Mouse (Mus musculus): ENCODE data around the gene Ncstn.

Gene Ncstn

GRCm38 (mm10) chr1:172071556-172071955 lies 11.0 kb downstream of the Ncstn start:
- DNase-seq = no peak

GRCm38 (mm10) chr1:172070227-172070626 lies 12.4 kb downstream of the Ncstn start:
- no peak for DNase-seq

GRCm38 (mm10) chr1:172064613-172065141 lies 17.9 kb downstream of the Ncstn start:
- DNase-seq = peak; percentile 46

GRCm38 (mm10) chr1:172063291-172064023 lies 19.1 kb downstream of the Ncstn start:
- no peak for DNase-seq

- no peak for DNase-seq
Measured at GRCm38 (mm10) chr1:172062101-172062500, 20.5 kb downstream of the Ncstn start.

GRCm38 (mm10) chr1:172061217-172061616 lies 21.4 kb downstream of the Ncstn start:
- DNase-seq = no peak

GRCm38 (mm10) chr1:172060659-172061058 lies 21.9 kb downstream of the Ncstn start:
- DNase-seq = no peak

GRCm38 (mm10) chr1:172058874-172059273 lies 23.7 kb downstream of the Ncstn start:
- no peak for DNase-seq

- DNase-seq = no peak
Measured at GRCm38 (mm10) chr1:172058321-172058720, 24.3 kb downstream of the Ncstn start.

GRCm38 (mm10) chr1:172057491-172057921 lies 25.1 kb downstream of the Ncstn start, which contains the start of gene Nhlh1:
Nhlh1 (minus strand) TSS chr1:172057573.
- DNase-seq = no peak

- peak; percentile 71 for DNase-seq
Measured at GRCm38 (mm10) chr1:172056251-172056650, 26.3 kb downstream of the Ncstn start.

GRCm38 (mm10) chr1:172053541-172054440 lies 28.8 kb downstream of the Ncstn start:
- no peak for DNase-seq

GRCm38 (mm10) chr1:172052766-172053279 lies 29.8 kb downstream of the Ncstn start:
- DNase-seq = no peak

GRCm38 (mm10) chr1:172049131-172049782 lies 33.3 kb downstream of the Ncstn start:
- DNase-seq = no peak

- no peak for DNase-seq
Measured at GRCm38 (mm10) chr1:172048241-172048734, 34.3 kb downstream of the Ncstn start.

GRCm38 (mm10) chr1:172046938-172047337 lies 35.7 kb downstream of the Ncstn start:
- DNase-seq = no peak

GRCm38 (mm10) chr1:172046410-172046809 lies 36.2 kb downstream of the Ncstn start:
- DNase-seq = no peak

GRCm38 (mm10) chr1:172029914-172030313 lies 52.7 kb downstream of the Ncstn start:
- DNase-seq = no peak

- DNase-seq = no peak
Measured at GRCm38 (mm10) chr1:172028394-172029275, 54.0 kb downstream of the Ncstn start, which contains the start of gene Vangl2. Vangl2 (minus strand) TSS chr1:172028444.

GRCm38 (mm10) chr1:172027809-172028102 lies 54.8 kb downstream of the Ncstn start:
- no peak for DNase-seq

- peak; percentile 74 for DNase-seq
Measured at GRCm38 (mm10) chr1:172027010-172027808, 55.4 kb downstream of the Ncstn start.

All from right cerebral cortex, adult 18-20 months (tissue).